Mouse (Mus musculus): ENCODE measurements around the gene Dnaja3.
A peak's percentile ranks its signal among the peaks of the same experiment; 100 is the strongest.
"Not testable (repeated sequence)": the region's sequence is repeated elsewhere in the genome, so short reads cannot be mapped to it uniquely, and the experiment has no call there.

The Dnaja3 gene

GRCm38 (mm10) chr16:4674091-4674490 lies 34.3 kb downstream of the Dnaja3 start:
- no peak for DNase-seq

- DNase-seq: no peak
Observed at GRCm38 (mm10) chr16:4676836-4677235, 37.0 kb downstream of the Dnaja3 start.

GRCm38 (mm10) chr16:4678080-4678479 lies 38.3 kb downstream of the Dnaja3 start:
- no peak for DNase-seq

- DNase-seq: peak; percentile 97
Observed at GRCm38 (mm10) chr16:4679121-4680018, 39.6 kb downstream of the Dnaja3 start, which contains the start of gene Coro7. Gene Coro7 (minus strand): TSS chr16:4679777.

DNA sequence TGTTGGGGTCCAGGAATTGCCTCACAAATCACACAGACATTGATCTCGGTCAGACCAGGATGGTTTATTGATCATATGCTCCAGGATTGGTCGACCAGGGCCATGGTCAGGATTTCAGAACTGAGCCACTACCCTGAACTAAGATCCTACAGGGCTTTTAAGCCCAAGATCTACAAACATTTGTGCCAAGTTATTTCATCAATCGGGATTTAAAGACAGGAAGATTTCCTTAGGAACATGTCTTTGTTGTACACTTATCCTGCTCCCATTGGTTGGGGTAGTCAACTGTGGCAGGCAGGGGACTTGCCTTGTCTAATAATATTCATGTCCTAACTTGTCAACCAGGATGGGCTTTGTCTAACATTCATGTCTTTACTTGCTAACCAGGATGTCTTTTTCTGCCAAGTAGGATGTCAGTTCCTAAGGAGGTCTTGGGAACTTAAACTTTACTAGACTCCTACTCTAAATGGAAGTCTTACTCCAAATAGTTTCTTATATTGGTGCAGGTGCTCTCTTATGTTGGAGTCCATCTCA lies 41.2 kb downstream of the Dnaja3 start:
- not testable (repeated sequence) for DNase-seq

DNA sequence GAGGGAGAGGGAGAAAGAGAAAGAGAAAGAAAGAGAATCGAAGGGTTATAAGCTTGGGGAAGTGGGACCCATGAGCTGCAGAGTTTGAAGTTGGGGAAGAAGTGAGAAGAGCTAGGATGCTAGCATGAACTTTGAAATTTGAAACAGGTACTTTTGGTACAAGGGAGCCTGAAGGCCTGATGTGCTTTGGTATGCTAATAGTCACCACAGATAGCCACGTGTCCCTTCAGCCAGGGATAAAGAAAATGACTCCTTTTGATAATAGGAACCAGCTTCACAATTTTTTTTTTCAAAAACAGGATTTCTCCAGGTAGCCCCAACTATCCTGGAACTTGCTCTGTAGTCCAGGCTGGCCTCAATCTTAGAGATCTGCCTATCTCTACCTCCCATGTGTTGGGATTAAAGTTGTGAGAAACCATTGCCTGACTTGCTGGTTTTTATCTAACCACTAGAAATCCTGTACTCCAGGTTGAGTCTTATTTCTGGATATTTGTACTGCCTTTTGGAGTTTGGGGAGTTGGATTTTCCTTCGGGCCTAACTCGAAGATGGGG lies 42.9 kb downstream of the Dnaja3 start:
- no peak for DNase-seq

DNA sequence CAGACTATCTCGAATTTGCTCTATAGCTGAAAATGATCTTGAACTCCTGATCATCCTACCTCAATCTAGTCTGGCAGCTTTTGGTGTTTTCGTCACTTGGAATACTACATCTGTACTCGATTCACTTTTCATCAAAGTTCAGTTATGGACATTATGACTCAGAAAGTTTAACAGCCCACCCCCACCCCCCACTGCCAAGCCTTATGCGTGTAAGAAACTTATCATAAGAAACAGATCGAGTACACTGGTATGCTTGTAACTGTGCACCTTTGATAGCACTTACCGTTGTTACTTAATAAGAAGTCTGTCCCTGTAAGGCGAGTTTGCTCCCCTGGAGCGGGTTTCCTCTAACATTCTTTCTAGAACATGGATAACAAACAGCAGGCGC lies 43.4 kb downstream of the Dnaja3 start:
- DNase-seq: peak; percentile 46

DNA sequence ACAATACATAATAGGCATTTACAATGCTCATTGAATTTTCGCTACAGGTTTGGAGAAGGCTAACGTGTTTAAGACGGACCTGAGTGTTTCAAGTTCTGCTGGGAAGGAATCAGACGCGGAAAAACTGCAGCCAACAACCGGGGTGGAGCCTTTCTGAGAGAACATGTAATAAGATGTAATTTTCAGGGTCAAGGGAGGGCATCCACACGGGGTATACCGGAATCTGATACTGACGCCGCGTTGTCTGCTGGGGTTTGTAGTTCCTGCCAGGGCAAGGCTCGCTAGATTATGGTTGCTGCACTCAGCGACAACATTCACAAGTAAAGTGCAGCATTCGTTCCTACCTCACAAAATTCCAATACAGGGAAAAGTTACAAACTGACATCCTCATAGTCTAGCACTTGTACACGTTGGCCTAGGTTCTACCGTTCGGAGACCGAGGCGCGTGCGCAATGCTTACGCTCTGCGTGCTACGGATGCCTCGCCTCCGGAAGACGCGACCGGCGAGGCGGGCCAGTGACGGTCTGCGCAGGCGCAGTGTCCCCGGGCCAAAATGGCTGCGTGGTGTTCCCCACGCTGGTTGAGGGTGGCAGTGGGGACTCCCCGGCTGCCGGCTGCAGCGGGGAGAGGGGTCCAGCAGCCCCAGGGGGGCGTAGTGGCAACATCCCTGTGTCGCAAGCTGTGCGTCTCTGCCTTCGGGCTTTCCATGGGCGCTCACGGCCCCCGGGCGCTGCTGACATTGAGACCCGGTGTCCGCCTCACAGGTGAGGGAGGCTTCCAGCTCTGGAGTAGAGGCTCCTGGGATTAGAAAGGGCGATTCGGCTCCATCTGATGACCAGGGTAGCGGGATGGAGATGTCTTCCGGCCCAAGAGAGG lies 44.0 kb downstream of the Dnaja3 start:
- peak; percentile 96 for DNase-seq

DNA sequence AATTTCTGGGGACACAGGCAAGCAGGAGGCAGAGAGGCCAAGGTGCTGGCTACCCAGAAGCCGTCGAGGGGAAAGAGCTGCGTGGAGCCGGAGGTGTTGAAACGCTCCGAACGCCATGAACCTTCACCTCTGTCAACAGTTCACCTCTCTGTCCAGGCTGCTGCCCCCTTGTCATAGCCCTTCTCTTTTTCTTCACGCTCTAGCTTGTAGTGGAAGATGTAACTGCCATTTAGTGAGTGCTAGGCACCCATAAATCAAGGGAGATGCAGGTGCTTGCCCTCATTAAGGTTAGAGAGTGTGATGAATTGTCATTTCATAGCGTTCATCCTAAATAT lies 44.6 kb downstream of the Dnaja3 start:
- DNase-seq: no peak

DNA sequence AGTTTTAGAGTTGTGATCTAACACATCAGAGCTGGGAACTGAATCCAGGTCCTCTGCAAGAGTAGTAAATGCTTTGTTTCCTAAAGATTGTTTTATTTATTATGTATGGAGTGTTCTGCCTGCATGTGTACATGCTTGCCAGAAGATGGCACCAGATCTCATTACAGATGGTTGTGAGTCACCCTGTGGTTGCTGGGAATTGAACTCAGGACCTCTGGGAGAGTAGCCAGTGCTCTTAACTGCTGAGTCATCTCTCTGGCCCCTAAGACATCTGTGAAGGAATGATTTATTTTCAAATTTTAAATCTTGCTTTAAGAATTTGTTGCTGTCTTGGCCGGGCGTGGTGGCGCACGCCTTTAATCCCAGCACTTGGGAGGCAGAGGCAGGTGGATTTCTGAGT lies 49.6 kb downstream of the Dnaja3 start:
- not testable (repeated sequence) for DNase-seq

DNA sequence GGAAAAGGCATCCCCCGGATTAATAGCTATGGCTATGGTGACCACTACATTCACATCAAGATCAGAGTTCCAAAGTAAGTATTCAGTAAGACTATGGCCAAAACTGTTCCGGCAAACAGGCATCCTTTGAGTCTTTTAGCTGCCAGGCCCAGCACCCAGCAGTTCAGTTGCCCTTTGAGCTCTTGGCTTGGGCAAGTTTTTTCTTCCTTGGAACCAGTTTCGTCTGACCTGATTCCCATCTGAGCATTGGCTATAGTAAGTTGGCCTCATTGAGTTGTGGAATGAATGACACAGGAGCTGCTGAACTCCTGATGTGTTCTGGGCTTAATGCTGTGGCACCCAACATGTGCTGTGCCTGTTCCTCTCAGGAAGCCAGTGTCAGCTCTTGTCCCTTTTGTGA lies 61.4 kb downstream of the Dnaja3 start:
- no peak for DNase-seq

- DNase-seq: no peak
Observed at GRCm38 (mm10) chr16:4702646-4703045, 62.9 kb downstream of the Dnaja3 start.

GRCm38 (mm10) chr16:4705541-4705940 lies 65.8 kb downstream of the Dnaja3 start:
- DNase-seq: no peak

DNA sequence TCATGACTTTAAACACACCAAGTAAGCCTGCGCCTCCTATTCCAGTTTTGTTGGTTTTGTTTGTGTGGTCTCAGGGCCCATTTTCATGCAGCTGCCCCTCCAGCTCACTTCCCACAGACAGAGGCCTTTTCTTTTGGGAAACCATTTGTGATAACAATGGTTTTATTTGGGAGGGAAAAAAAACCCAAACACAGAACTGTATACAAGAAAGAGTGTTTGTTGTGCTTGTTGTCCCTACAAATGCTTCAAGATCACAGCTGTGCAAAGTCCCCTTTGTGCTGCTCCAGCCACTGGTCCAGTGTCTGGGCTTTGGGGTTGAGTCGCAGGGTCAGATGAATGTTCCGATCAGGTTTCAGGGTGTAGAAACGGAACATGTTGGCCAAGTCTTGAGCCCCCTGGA lies 71.4 kb downstream of the Dnaja3 start:
- DNase-seq: no peak

GRCm38 (mm10) chr16:4713861-4714710 lies 74.3 kb downstream of the Dnaja3 start:
- no peak for DNase-seq

DNA sequence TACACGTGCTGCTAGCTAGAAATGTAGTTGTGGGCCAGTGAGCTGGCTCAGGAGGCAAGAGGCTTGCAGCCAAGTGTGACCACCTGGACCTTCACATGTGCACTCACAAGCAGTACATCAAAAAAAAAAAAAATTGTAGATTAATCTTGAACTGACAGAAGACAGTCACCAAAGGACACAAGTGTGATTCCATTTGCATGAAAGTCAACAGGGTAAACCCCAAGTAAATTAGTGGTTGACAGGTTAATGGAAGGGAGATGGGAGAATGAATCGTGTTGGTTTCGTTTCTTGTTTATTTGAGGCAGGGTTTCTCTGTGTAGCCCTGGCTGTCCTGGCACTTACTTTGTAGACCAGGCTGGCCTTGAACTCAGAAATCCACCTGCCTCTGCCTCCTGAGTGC lies 78.1 kb downstream of the Dnaja3 start:
- no peak for DNase-seq

- peak; percentile 78 for DNase-seq
Observed at GRCm38 (mm10) chr16:4718753-4719518, 79.1 kb downstream of the Dnaja3 start, which contains the start of gene Nmral1. Gene Nmral1 (minus strand): TSS chr16:4719356.

GRCm38 (mm10) chr16:4722128-4722914 lies 82.5 kb downstream of the Dnaja3 start:
- DNase-seq: no peak

DNA sequence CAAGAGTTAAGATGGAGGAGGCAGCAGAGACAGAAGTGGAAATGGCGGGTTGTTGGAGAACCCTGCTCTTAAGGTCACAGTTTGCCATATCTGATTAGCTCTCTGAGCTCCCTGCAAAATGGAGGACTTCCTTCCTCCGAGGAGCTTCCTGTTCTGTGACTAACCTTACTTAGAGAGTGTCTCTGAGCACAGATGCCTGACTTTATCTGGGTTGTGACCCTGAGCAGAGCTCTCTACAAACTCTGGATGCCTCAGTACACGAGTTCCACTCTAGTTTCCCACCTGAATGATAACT lies 83.1 kb downstream of the Dnaja3 start:
- no peak for DNase-seq

DNA sequence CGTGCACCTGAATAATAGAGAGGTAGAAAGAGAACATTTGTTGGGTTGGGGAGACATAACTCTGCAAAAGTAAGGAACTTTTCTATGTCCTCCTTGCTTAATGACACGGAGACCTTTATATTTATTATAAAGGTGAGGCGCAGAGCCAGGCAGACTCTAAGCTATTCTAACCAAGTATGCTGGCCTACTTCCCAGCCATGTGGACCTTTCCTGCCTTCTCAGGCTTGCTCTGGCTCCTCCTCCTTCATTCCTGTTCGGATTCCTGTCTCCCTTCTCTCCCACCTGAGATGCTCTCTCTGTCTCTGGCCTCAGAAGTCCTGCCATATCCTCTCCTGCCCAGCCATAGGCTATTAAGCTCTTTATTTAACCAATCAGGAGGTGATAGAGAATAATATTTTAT lies 85.5 kb downstream of the Dnaja3 start:
- no peak for DNase-seq
